Mouse (Mus musculus): ENCODE measurements around the gene Mrps27. TPM values are rescaled to one million over a fixed set of nuclear protein-coding genes. Genes with fewer than 3 reads are reported as not detected.
"Not testable (repeated sequence)": the region's sequence is repeated elsewhere in the genome, so short reads cannot be mapped to it uniquely, and the experiment has no call there.

Gene Mrps27
- polyA plus RNA-seq, 1 experiment from 2014 or later, result 63.4 TPM

GRCm38 (mm10) chr13:99314098-99314497 lies 30.5 kb upstream of the Mrps27 start:
- ATAC-seq (replicated peaks; ENCODE audit: low FRiP score) (no peak), DNase-seq (ENCODE audit: low spot score) (no peak)
- Histone ChIP-seq H3K27ac (ENCODE audit: low read depth, low read length) (no peak overlapping the region), H3K4me3 (ENCODE audit: low read depth, low read length) (no peak overlapping the region), H3K4me2 (ENCODE audit: low read depth, low read length, severe bottlenecking) (no peak overlapping the region), H3K36me3 (ENCODE audit: control insufficient read depth, insufficient read depth, low read length) (no peaks in the 10 kb centered on the region), H3K27me3 (ENCODE audit: control insufficient read depth, insufficient read depth, low read length) (no peaks in the 10 kb centered on the region), H3K9me3 (ENCODE audit: control insufficient read depth, low read length) (no peaks in the 10 kb centered on the region), H3K4me1 (replicated peaks; ENCODE audit: control insufficient read depth, insufficient read depth, low read length) (no peaks in the 10 kb centered on the region), H3K9ac (ENCODE audit: low read length) (no peak overlapping the region)
- 93% methylated on average over 5 of the region's 5 CpGs for WGBS

DNA sequence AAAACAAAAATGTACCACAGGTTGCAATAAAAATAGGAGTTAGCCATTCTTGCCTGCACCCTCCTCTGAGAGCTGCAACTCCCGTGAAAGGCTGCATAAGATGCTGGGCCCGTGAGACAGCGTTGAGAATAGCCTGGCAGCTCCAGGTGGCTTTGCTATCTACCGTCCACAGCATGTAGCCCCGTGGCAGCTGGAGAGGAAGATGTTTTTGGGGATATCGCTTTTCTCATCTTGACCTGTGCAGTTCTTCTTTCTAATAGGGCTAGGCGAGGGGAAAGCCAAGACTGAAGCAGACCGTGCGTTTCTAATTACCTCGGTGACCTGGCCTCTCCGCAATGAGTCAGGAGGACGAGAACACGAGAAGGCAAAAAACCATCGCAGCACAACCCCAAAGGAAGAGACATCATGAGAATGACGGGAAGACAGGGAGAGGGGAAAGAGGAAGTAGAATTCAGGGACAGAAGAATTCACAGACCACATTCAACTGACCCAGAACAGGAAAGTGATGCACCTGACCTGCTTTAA lies 29.9 kb upstream of the Mrps27 start:
- 77% methylated on average over 15 of the region's 15 CpGs for WGBS
- H3K4me2 ChIP-seq (ENCODE audit: low read depth, low read length, severe bottlenecking), result no peak overlapping the region
- DNase-seq (ENCODE audit: low spot score), result no peak
- no peak for ATAC-seq (replicated peaks; ENCODE audit: low FRiP score)
- no peaks in the 10 kb centered on the region for H3K9me3 ChIP-seq (ENCODE audit: control insufficient read depth, low read length)
- H3K4me1 ChIP-seq (replicated peaks; ENCODE audit: control insufficient read depth, insufficient read depth, low read length), result no peaks in the 10 kb centered on the region
- no peak overlapping the region for H3K27ac ChIP-seq (ENCODE audit: low read depth, low read length)
- no peaks in the 10 kb centered on the region; the same call in 1 of the 2 replicates for H3K36me3 ChIP-seq (ENCODE audit: control insufficient read depth, insufficient read depth, low read length)
- H3K9ac ChIP-seq (ENCODE audit: low read length), result no peak overlapping the region
- no peak overlapping the region for H3K4me3 ChIP-seq (ENCODE audit: low read depth, low read length)
- H3K27me3 ChIP-seq (ENCODE audit: control insufficient read depth, insufficient read depth, low read length), result no peaks in the 10 kb centered on the region

DNA sequence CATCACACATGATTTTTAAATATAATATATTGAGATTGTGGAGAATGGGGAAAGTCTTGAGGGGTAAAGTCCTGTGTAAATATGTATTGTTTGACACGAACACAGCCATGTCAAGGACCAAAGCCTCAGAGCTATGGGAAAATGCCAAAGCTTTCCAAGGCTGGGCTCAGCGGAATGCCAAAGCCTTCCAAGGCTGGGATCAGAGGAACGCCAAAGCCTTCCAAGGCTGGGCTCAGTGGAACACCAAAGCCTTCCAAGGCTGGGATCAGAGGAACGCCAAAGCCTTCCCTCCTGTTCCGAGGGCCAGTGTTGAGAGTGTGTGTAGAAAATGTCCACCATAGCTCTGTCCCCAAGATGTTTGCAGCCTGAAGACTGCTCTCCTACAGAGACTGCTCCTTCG lies 28.2 kb upstream of the Mrps27 start:
- 89% methylated on average over 6 of the region's 6 CpGs for WGBS
- Histone ChIP-seq H3K36me3 (ENCODE audit: control insufficient read depth, insufficient read depth, low read length) (no peaks in the 10 kb centered on the region; the same call in none of the 2 replicates), H3K4me3 (ENCODE audit: low read depth, low read length) (no peak overlapping the region), H3K27ac (ENCODE audit: low read depth, low read length) (no peak overlapping the region), H3K4me1 (replicated peaks; ENCODE audit: control insufficient read depth, insufficient read depth, low read length) (no peaks in the 10 kb centered on the region), H3K9me3 (ENCODE audit: control insufficient read depth, low read length) (no peaks in the 10 kb centered on the region), H3K4me2 (ENCODE audit: low read depth, low read length, severe bottlenecking) (no peak overlapping the region), H3K27me3 (ENCODE audit: control insufficient read depth, insufficient read depth, low read length) (no peaks in the 10 kb centered on the region), H3K9ac (ENCODE audit: low read length) (no peak overlapping the region)
- ATAC-seq (replicated peaks; ENCODE audit: low FRiP score) (no peak), DNase-seq (ENCODE audit: low spot score) (no peak)

DNA sequence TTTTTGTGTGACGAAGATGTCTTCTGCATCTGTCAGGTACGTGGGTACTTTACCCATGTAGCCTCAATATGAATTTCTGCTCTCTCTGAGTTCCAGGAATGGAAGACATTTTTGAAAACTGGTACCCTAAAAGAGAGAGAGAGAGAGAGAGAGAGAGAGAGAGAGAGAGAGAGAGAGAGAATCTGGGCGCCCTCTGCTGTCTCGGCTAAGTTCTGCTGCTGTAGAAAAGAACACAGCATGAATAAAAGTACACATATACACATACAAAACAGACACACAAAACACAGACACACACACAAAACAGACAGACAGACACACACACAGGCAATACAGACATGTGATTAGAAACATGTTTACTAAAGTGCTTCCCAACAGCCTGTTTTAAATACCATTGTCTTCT lies 27.5 kb upstream of the Mrps27 start:
- H3K36me3 ChIP-seq (ENCODE audit: control insufficient read depth, insufficient read depth, low read length), result no peaks in the 10 kb centered on the region; the same call in none of the 2 replicates
- H3K9ac ChIP-seq (ENCODE audit: low read length), result no peak overlapping the region
- no peaks in the 10 kb centered on the region for H3K4me1 ChIP-seq (replicated peaks; ENCODE audit: control insufficient read depth, insufficient read depth, low read length)
- ATAC-seq (replicated peaks; ENCODE audit: low FRiP score) (no peak), DNase-seq (ENCODE audit: low spot score) (no peak)
- H3K4me2 ChIP-seq (ENCODE audit: low read depth, low read length, severe bottlenecking), result no peak overlapping the region
- WGBS, result 66% methylated on average over 4 of the region's 4 CpGs
- no peak overlapping the region for H3K4me3 ChIP-seq (ENCODE audit: low read depth, low read length)
- H3K27me3 ChIP-seq (ENCODE audit: control insufficient read depth, insufficient read depth, low read length), result no peaks in the 10 kb centered on the region
- H3K9me3 ChIP-seq (ENCODE audit: control insufficient read depth, low read length), result no peaks in the 10 kb centered on the region
- H3K27ac ChIP-seq (ENCODE audit: low read depth, low read length), result no peak overlapping the region

DNA sequence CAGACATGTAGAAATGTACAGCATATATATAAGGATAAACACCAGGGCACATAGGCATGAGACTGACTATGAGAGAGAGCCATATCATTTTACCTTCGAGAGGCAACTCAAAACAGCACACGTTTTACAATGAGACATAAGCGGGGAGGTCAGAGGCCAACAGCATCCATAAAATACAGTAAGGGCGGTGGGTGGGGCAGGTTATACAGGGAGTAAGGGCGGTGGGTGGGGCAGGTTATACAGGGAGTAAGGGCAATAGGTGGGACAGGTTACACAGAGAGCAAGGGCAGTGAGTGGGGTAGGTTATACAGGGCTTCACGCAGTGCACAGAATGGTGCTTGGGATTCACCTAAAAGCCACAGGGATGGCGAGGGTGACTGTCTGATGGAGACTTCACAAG lies 24.1 kb upstream of the Mrps27 start:
- WGBS, result 94% methylated on average over 7 of the region's 7 CpGs
- DNase-seq (ENCODE audit: low spot score) (no peak), ATAC-seq (replicated peaks; ENCODE audit: low FRiP score) (no peak)
- no peak overlapping the region for H3K4me2 ChIP-seq (ENCODE audit: low read depth, low read length, severe bottlenecking)
- H3K9ac ChIP-seq (ENCODE audit: low read length), result no peak overlapping the region
- H3K27ac ChIP-seq (ENCODE audit: low read depth, low read length), result no peak overlapping the region
- no peaks in the 10 kb centered on the region; the same call in none of the 2 replicates for H3K36me3 ChIP-seq (ENCODE audit: control insufficient read depth, insufficient read depth, low read length)
- no peak overlapping the region for H3K4me3 ChIP-seq (ENCODE audit: low read depth, low read length)
- no peaks in the 10 kb centered on the region for H3K9me3 ChIP-seq (ENCODE audit: control insufficient read depth, low read length)
- H3K4me1 ChIP-seq (replicated peaks; ENCODE audit: control insufficient read depth, insufficient read depth, low read length), result no peaks in the 10 kb centered on the region
- no peaks in the 10 kb centered on the region for H3K27me3 ChIP-seq (ENCODE audit: control insufficient read depth, insufficient read depth, low read length)

DNA sequence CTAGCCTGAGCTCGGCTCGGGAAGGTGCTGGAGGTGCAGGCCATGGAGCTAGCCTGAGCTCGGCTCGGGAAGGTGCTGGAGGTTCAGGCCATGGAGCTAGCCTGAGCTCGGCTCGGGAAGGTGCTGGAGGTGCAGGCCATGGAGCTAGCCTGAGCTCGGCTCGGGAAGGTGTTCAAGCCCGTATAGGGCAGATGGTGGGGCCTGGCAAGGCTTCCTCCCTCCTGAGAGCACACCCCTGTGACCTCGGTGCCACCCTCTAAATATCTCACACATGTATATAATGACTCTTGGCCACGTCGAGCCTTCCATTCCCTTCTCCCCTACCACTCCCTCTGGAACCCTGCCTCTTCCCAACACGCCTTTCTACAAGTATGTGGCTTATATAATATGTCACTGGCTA lies 21.7 kb upstream of the Mrps27 start:
- not testable (repeated sequence) for H3K4me1 ChIP-seq (replicated peaks; ENCODE audit: control insufficient read depth, insufficient read depth, low read length); H3K9me3 ChIP-seq (ENCODE audit: control insufficient read depth, low read length); H3K9ac ChIP-seq (ENCODE audit: low read length); ATAC-seq (replicated peaks; ENCODE audit: low FRiP score); H3K27me3 ChIP-seq (ENCODE audit: control insufficient read depth, insufficient read depth, low read length); H3K36me3 ChIP-seq (ENCODE audit: control insufficient read depth, insufficient read depth, low read length); H3K27ac ChIP-seq (ENCODE audit: low read depth, low read length); H3K4me3 ChIP-seq (ENCODE audit: low read depth, low read length); DNase-seq (ENCODE audit: low spot score); H3K4me2 ChIP-seq (ENCODE audit: low read depth, low read length, severe bottlenecking)
- 92% methylated on average over 11 of the region's 13 CpGs for WGBS

GRCm38 (mm10) chr13:99323632-99324336 lies 20.8 kb upstream of the Mrps27 start:
- no peaks in the 10 kb centered on the region for H3K4me1 ChIP-seq (replicated peaks; ENCODE audit: control insufficient read depth, insufficient read depth, low read length)
- H3K27me3 ChIP-seq (ENCODE audit: control insufficient read depth, insufficient read depth, low read length), result no peaks in the 10 kb centered on the region
- no peak overlapping the region for H3K27ac ChIP-seq (ENCODE audit: low read depth, low read length)
- WGBS, result 91% methylated on average over 7 of the region's 7 CpGs
- H3K4me3 ChIP-seq (ENCODE audit: low read depth, low read length), result no peak overlapping the region
- no peaks in the 10 kb centered on the region; the same call in none of the 2 replicates for H3K36me3 ChIP-seq (ENCODE audit: control insufficient read depth, insufficient read depth, low read length)
- H3K9ac ChIP-seq (ENCODE audit: low read length), result no peak overlapping the region
- no peak overlapping the region for H3K4me2 ChIP-seq (ENCODE audit: low read depth, low read length, severe bottlenecking)
- DNase-seq (ENCODE audit: low spot score), result no peak
- no peaks in the 10 kb centered on the region for H3K9me3 ChIP-seq (ENCODE audit: control insufficient read depth, low read length)
- no peak for ATAC-seq (replicated peaks; ENCODE audit: low FRiP score)

- ATAC-seq (replicated peaks; ENCODE audit: low FRiP score); DNase-seq (ENCODE audit: low spot score); H3K4me3 ChIP-seq (ENCODE audit: low read depth, low read length); H3K4me1 ChIP-seq (replicated peaks; ENCODE audit: control insufficient read depth, insufficient read depth, low read length); H3K27me3 ChIP-seq (ENCODE audit: control insufficient read depth, insufficient read depth, low read length); H3K27ac ChIP-seq (ENCODE audit: low read depth, low read length); H3K9me3 ChIP-seq (ENCODE audit: control insufficient read depth, low read length); H3K36me3 ChIP-seq (ENCODE audit: control insufficient read depth, insufficient read depth, low read length); H3K9ac ChIP-seq (ENCODE audit: low read length); H3K4me2 ChIP-seq (ENCODE audit: low read depth, low read length, severe bottlenecking): not testable (repeated sequence)
- 95% methylated on average over 8 of the region's 8 CpGs for WGBS
Measured at GRCm38 (mm10) chr13:99324337-99324685, 20.3 kb upstream of the Mrps27 start.

GRCm38 (mm10) chr13:99331255-99331654 lies 13.3 kb upstream of the Mrps27 start:
- no peaks in the 10 kb centered on the region for H3K9me3 ChIP-seq (ENCODE audit: control insufficient read depth, low read length)
- no peak for ATAC-seq (replicated peaks; ENCODE audit: low FRiP score)

More at GRCm38 (mm10) chr13:99331255-99331654, 13.3 kb upstream of the Mrps27 start:
- 74% methylated on average over 4 of the region's 4 CpGs for WGBS
- no peaks in the 10 kb centered on the region for H3K4me1 ChIP-seq (replicated peaks; ENCODE audit: control insufficient read depth, insufficient read depth, low read length)
- peaks cover 3% of the 10 kb centered on the region; the same call in 1 of the 2 replicates for H3K36me3 ChIP-seq (ENCODE audit: control insufficient read depth, insufficient read depth, low read length)
- no peaks in the 10 kb centered on the region for H3K27me3 ChIP-seq (ENCODE audit: control insufficient read depth, insufficient read depth, low read length)
- H3K4me3 ChIP-seq (ENCODE audit: low read depth, low read length), result no peak overlapping the region
- no peak overlapping the region for H3K9ac ChIP-seq (ENCODE audit: low read length)
- DNase-seq (ENCODE audit: low spot score), result no peak
- no peak overlapping the region for H3K4me2 ChIP-seq (ENCODE audit: low read depth, low read length, severe bottlenecking)
- H3K27ac ChIP-seq (ENCODE audit: low read depth, low read length), result no peak overlapping the region

All from forebrain, embryonic 11.5 days (tissue).